Mouse (Mus musculus) MEL (cell line): Measurements from ENCODE around the gene Cct2. TPM values are rescaled to one million over a fixed set of nuclear protein-coding genes. Genes with fewer than 3 reads are reported as not detected.
A peak's percentile ranks its signal among the peaks of the same experiment; 100 is the strongest.

Experiments used
- DNase-seq: peaks from one replicate; pipeline ENCODE4 v3.0.0; 2011; ENCODE audit warnings: low read depth, low spot score
- H3K27ac ChIP-seq: 2 replicates; pipeline ENCODE4 v1.5.1; 2012; ENCODE audit warnings: low read depth, mild to moderate bottlenecking, control low read depth, low read length, moderate library complexity; ENCODE audit not compliant: control insufficient read depth
- H3K27me3 ChIP-seq, 2 experiments: fragments of 150-350 bp in 1 of 2; sonication (generic) in 1 of 2; 2 replicates each; pipeline ENCODE4 v1.6.1; 2012; ENCODE audit warnings: low read length in 2 of 2, mild to moderate bottlenecking in 2 of 2, improper control_type of control experiment in 1 of 2, moderate library complexity in 1 of 2; ENCODE audit not compliant: insufficient read depth in 2 of 2, control insufficient read depth in 1 of 2
- H3K36me3 ChIP-seq, 2 experiments: 2 replicates each; pipeline ENCODE4 v1.6.1; 2012 to 2014; ENCODE audit warnings: low read length in 2 of 2, improper control_type of control experiment in 1 of 2, inconsistent platforms in 1 of 2, mild to moderate bottlenecking in 1 of 2; ENCODE audit not compliant: insufficient read depth in 2 of 2, control insufficient read depth in 1 of 2
- H3K4me1 ChIP-seq, 2 experiments: fragments of 150-350 bp in 1 of 2; sonication (generic) in 1 of 2; 2 replicates each; pipeline ENCODE4 v1.6.1; 2012; ENCODE audit warnings: low read length in 2 of 2, improper control_type of control experiment in 1 of 2, mild to moderate bottlenecking in 1 of 2; ENCODE audit not compliant: insufficient read depth in 2 of 2, control insufficient read depth in 1 of 2
- H3K4me3 ChIP-seq, 2 experiments: fragments of 150-350 bp in 1 of 2; sonication (generic) in 1 of 2; 2 replicates each; pipeline ENCODE4 v1.5.1; 2012; ENCODE audit warnings: low read depth in 2 of 2, low read length in 2 of 2, mild to moderate bottlenecking in 2 of 2, moderate library complexity in 2 of 2, control low read depth in 1 of 2, improper control_type of control experiment in 1 of 2; ENCODE audit not compliant: control insufficient read depth in 1 of 2, insufficient read depth in 1 of 2
- H3K79me2 ChIP-seq: 2 replicates; pipeline ENCODE4 v1.6.1; 2012; ENCODE audit warnings: mild to moderate bottlenecking, low read length, moderate library complexity; ENCODE audit not compliant: control insufficient read depth, poor library complexity, insufficient read depth
- H3K9ac ChIP-seq: 2 replicates; pipeline ENCODE4 v1.6.1; 2012; ENCODE audit warnings: low read depth, mild to moderate bottlenecking, control low read depth, low read length, moderate library complexity; ENCODE audit not compliant: control insufficient read depth, poor library complexity, severe bottlenecking
- H3K9me3 ChIP-seq: fragments of 150-350 bp; sonication (generic); replicated peaks from 2 replicates; pipeline ENCODE4 v1.6.1; 2012; ENCODE audit warnings: mild to moderate bottlenecking, low read length, improper control_type of control experiment, moderate library complexity; ENCODE audit not compliant: insufficient read depth
- BHLHE40 ChIP-seq: IDR thresholded peaks from 2 replicates; pipeline ENCODE4 v1.6.1; 2012; ENCODE audit warnings: low read depth, mild to moderate bottlenecking, inconsistent platforms, low read length, improper control_type of control experiment, borderline replicate concordance
- CTCF ChIP-seq, 3 experiments: IDR thresholded peaks in 2 of 3; conservative IDR thresholded peaks in 1 of 3; 2 replicates each; pipeline ENCODE4 v1.5.1; 2011 to 2012; ENCODE audit warnings: low read length in 3 of 3, low read depth in 2 of 3, mild to moderate bottlenecking in 2 of 3, improper control_type of control experiment in 1 of 3, inconsistent platforms in 1 of 3, mixed read lengths in 1 of 3, moderate library complexity in 1 of 3; ENCODE audit not compliant: control insufficient read depth in 1 of 3, insufficient read depth in 1 of 3, poor library complexity in 1 of 3, severe bottlenecking in 1 of 3
- E2F4 ChIP-seq: IDR thresholded peaks from 2 replicates; pipeline ENCODE4 v1.6.1; 2011; ENCODE audit warnings: low read depth, low read length, improper control_type of control experiment, borderline replicate concordance
- GATA1 ChIP-seq: IDR thresholded peaks from 2 replicates; pipeline ENCODE4 v1.6.1; 2011; ENCODE audit warnings: low read depth, low read length, improper control_type of control experiment
- JUND ChIP-seq: IDR thresholded peaks from 2 replicates; pipeline ENCODE4 v1.6.1; 2011; ENCODE audit warnings: low read depth, mild to moderate bottlenecking, improper control_type of control experiment, low read length
- KAT2A ChIP-seq: conservative IDR thresholded peaks from 2 replicates; pipeline ENCODE4 v1.6.1; 2012; ENCODE audit warnings: low read depth, low read length, improper control_type of control experiment, inconsistent platforms
- MAZ ChIP-seq: IDR thresholded peaks from 2 replicates; pipeline ENCODE4 v1.6.1; 2012; ENCODE audit warnings: low read depth, mild to moderate bottlenecking, inconsistent platforms, low read length, improper control_type of control experiment
- MEF2A ChIP-seq: IDR thresholded peaks from 2 replicates; pipeline ENCODE4 v1.6.1; 2014; ENCODE audit warnings: low read depth, mild to moderate bottlenecking, inconsistent platforms, low read length, improper control_type of control experiment; ENCODE audit not compliant: poor library complexity, insufficient replicate concordance, severe bottlenecking; ENCODE audit errors: extremely low read depth
- MXI1 ChIP-seq: IDR thresholded peaks from 2 replicates; pipeline ENCODE4 v1.6.1; 2011; ENCODE audit warnings: mild to moderate bottlenecking, low read depth, low read length, improper control_type of control experiment
- NRF1 ChIP-seq: IDR thresholded peaks from 2 replicates; pipeline ENCODE4 v1.6.1; 2014; ENCODE audit warnings: low read depth, mild to moderate bottlenecking, inconsistent platforms, low read length, improper control_type of control experiment, moderate library complexity; ENCODE audit not compliant: poor library complexity, insufficient read depth, severe bottlenecking
- POLR2A ChIP-seq, 2 experiments: IDR thresholded peaks; 2 replicates each; pipeline ENCODE4 v1.6.1; 2011 to 2012; ENCODE audit warnings: low read length in 2 of 2, mild to moderate bottlenecking in 2 of 2, control low read depth in 1 of 2, improper control_type of control experiment in 1 of 2, low read depth in 1 of 2, moderate library complexity in 1 of 2; ENCODE audit not compliant: control insufficient read depth in 1 of 2, insufficient read depth in 1 of 2, poor library complexity in 1 of 2
- RAD21 ChIP-seq: IDR thresholded peaks from 2 replicates; pipeline ENCODE4 v1.6.1; 2011; ENCODE audit warnings: mild to moderate bottlenecking, low read depth, low read length, improper control_type of control experiment
- RCOR1 ChIP-seq: IDR thresholded peaks from 2 replicates; pipeline ENCODE4 v1.6.1; 2012; ENCODE audit warnings: low read depth, mild to moderate bottlenecking, inconsistent platforms, low read length, improper control_type of control experiment
- SIN3A ChIP-seq: IDR thresholded peaks from 2 replicates; pipeline ENCODE4 v1.6.1; 2012; ENCODE audit warnings: low read length, improper control_type of control experiment, inconsistent platforms
- SMC3 ChIP-seq: IDR thresholded peaks from 2 replicates; pipeline ENCODE4 v1.6.1; 2011; ENCODE audit warnings: low read depth, low read length, improper control_type of control experiment
- TBP ChIP-seq: IDR thresholded peaks from 2 replicates; pipeline ENCODE4 v1.8.0; 2011; ENCODE audit warnings: low read depth, low read length, improper control_type of control experiment
- TCF12 ChIP-seq: IDR thresholded peaks from 2 replicates; pipeline ENCODE4 v1.6.1; 2014; ENCODE audit warnings: low read depth, mild to moderate bottlenecking, inconsistent platforms, low read length, improper control_type of control experiment, moderate library complexity
- UBTF ChIP-seq: IDR thresholded peaks from 2 replicates; pipeline ENCODE4 v1.6.1; 2012; ENCODE audit warnings: low read depth, mild to moderate bottlenecking, inconsistent platforms, low read length, improper control_type of control experiment, moderate library complexity, borderline replicate concordance; ENCODE audit not compliant: insufficient read depth
- USF1 ChIP-seq: IDR thresholded peaks from 2 replicates; pipeline ENCODE4 v1.6.1; 2014; ENCODE audit warnings: low read depth, mild to moderate bottlenecking, inconsistent platforms, low read length, improper control_type of control experiment, moderate library complexity
- USF2 ChIP-seq, 2 experiments: IDR thresholded peaks; 2 replicates each; pipeline ENCODE4 v1.6.1; 2011 to 2012; ENCODE audit warnings: improper control_type of control experiment in 2 of 2, low read length in 2 of 2, borderline replicate concordance in 1 of 2, inconsistent platforms in 1 of 2, low read depth in 1 of 2, mild to moderate bottlenecking in 1 of 2; ENCODE audit not compliant: insufficient read depth in 1 of 2
- ZC3H11A ChIP-seq: IDR thresholded peaks from 2 replicates; pipeline ENCODE4 v1.6.1; 2012; ENCODE audit warnings: low read depth, mild to moderate bottlenecking, inconsistent platforms, low read length, improper control_type of control experiment
- ZKSCAN1 ChIP-seq: IDR thresholded peaks from 2 replicates; pipeline ENCODE4 v1.6.1; 2012; ENCODE audit warnings: low read depth, mild to moderate bottlenecking, inconsistent platforms, low read length, improper control_type of control experiment, moderate library complexity
- ZMIZ1 ChIP-seq: IDR thresholded peaks from 2 replicates; pipeline ENCODE4 v1.6.1; 2012; ENCODE audit warnings: low read depth, mild to moderate bottlenecking, inconsistent platforms, low read length, improper control_type of control experiment, moderate library complexity
- polyA plus RNA-seq, 2 experiments: library from polyadenylated mRNA; stranded (reverse) in 1 of 2; unstranded in 1 of 2; fragments of >175 nt in 1 of 2; fragments of >200 nt in 1 of 2; gene quantifications; 2 replicates each; pipeline versions ENCODE4 v1.2.1 to v1.2.4; 2012; ENCODE audit warnings: low replicate concordance in 2 of 2, low read depth in 1 of 2; ENCODE audit not compliant: insufficient read length in 2 of 2, insufficient read depth in 1 of 2, missing spikeins in 1 of 2
- total RNA-seq: library from RNA; depleted of rRNA; stranded (reverse); fragments of 300-350 nt; gene quantifications from 2 replicates; pipeline ENCODE4 v1.2.3, GENCODE M21; 2012

Cct2 gene
- total and polyA plus RNA-seq, 3 experiments = 543 to 879 TPM; not detected in 1

GRCm38 (mm10) chr10:117072191-117072888 lies 8.7 kb upstream of the Cct2 start:
- TF ChIP-seq ZMIZ1 (no peak), BHLHE40 (no peak), TBP (no peak), USF2 (IDR thresholded peaks at IDR 0.05; ENCODE audit: borderline replicate concordance in 1 of 2, insufficient read depth in 1 of 2, low read depth in 1 of 2, low read length in 2 of 2) (no peak), ZC3H11A (no peak), SIN3A (no peak), MEF2A (no peak), KAT2A (no peak), GATA1 (no peak), RCOR1 (no peak), E2F4 (no peak), ZKSCAN1 (no peak), RAD21 (no peak), SMC3 (no peak), MXI1 (no peak), POLR2A (IDR thresholded peaks at IDR 0.05; ENCODE audit: control insufficient read depth in 1 of 2, insufficient read depth in 1 of 2, low read depth in 1 of 2, low read length in 2 of 2, poor library complexity in 1 of 2) (no peak), UBTF (no peak)
- Histone ChIP-seq H3K4me3 (no peak overlapping the region), H3K36me3 (peaks cover 4 to 6% of the 10 kb centered on the region in 2 experiments; a peak in 3 of 4 replicates), H3K9ac (no peak overlapping the region), H3K9me3 (no peaks in the 10 kb centered on the region), H3K79me2 (no peaks in the 10 kb centered on the region), H3K4me1 (peaks cover 0 to 6% of the 10 kb centered on the region in 2 experiments; a peak in 2 of 4 replicates), H3K27me3 (no peaks in the 10 kb centered on the region), H3K27ac (no peak overlapping the region)
- no peak for DNase-seq

- no peaks in the 10 kb centered on the region for H3K27me3 ChIP-seq
- peaks cover 5 to 6% of the 10 kb centered on the region in 2 experiments; a peak in 3 of 4 replicates for H3K36me3 ChIP-seq
- no peak overlapping the region for H3K4me3 ChIP-seq
- H3K4me1 ChIP-seq = peaks cover 0 to 6% of the 10 kb centered on the region in 2 experiments; a peak in 2 of 4 replicates
- no peak overlapping the region for H3K27ac ChIP-seq
- DNase-seq = peak; percentile 42
- no peaks in the 10 kb centered on the region for H3K79me2 ChIP-seq
- TF ChIP-seq MXI1 (no peak), MAZ (no peak), USF1 (no peak), ZC3H11A (no peak), SIN3A (no peak), BHLHE40 (no peak), SMC3 (0 out of 2 replicates have a peak, but pooled peaks have one; percentile 5), TCF12 (no peak), MEF2A (no peak), JUND (no peak), USF2 (IDR thresholded peaks at IDR 0.05; ENCODE audit: borderline replicate concordance in 1 of 2, insufficient read depth in 1 of 2, low read depth in 1 of 2, low read length in 2 of 2) (no peak), NRF1 (no peak), CTCF (IDR thresholded peaks at IDR 0.05 in 2 of 3, conservative IDR thresholded peaks at IDR 0.05 in 1 of 3; ENCODE audit: control insufficient read depth in 1 of 3, insufficient read depth in 1 of 3, low read depth in 2 of 3, low read length in 3 of 3, poor library complexity in 1 of 3, severe bottlenecking in 1 of 3) (peak in 2 of 3 experiments; percentile 32 to 35; a peak in 4 of 6 replicates), ZKSCAN1 (no peak)
- no peaks in the 10 kb centered on the region for H3K9me3 ChIP-seq
- no peak overlapping the region for H3K9ac ChIP-seq
These were observed 5.5 kb upstream of the Cct2 start for GRCm38 (mm10) chr10:117069109-117069508.
